9 mouse cellular contexts compared by ENCODE assay signal in genomic region chr1:65046401-65047109, GRCm38 (mm10). TPM values are rescaled to one million over a fixed set of nuclear protein-coding genes. Genes with fewer than 3 reads are reported as not detected.
DNase-seq lines count a peak whose midpoint lies in the region; ATAC-seq and TF ChIP-seq lines count a peak whose summit lies in the region.
"Had no signal": no experiment of that assay in that cellular context is flagged by ENCODE, and none has a peak within 500 bp of the region (broad histone marks: within the 10 kb centered on the region; RNA-seq: fewer than 3 reads in every experiment).

No protein-coding gene starts in this region.

- WGBS in forebrain, embryonic 13.5 days, result 40% methylated on average over 8 of the region's 8 CpGs
- 39% methylated on average over 8 of the region's 8 CpGs for WGBS in forebrain, embryonic 16.5 days
- 39% methylated on average over 8 of the region's 8 CpGs for WGBS in midbrain, embryonic 13.5 days
- 40% methylated on average over 8 of the region's 8 CpGs for WGBS in midbrain, embryonic 10.5 days

- H3K4me3 ChIP-seq in forebrain, embryonic 13.5 days, result no peak overlapping the region
- H3K4me3 ChIP-seq in forebrain, embryonic 16.5 days (replicated peaks; ENCODE audit: low read length), result no peak overlapping the region
- no peak overlapping the region for H3K4me3 ChIP-seq in midbrain, embryonic 13.5 days (replicated peaks)
- H3K4me3 ChIP-seq in midbrain, embryonic 10.5 days, result no peak overlapping the region

- TF ChIP-seq CTCF in brain, embryonic 14.5 days (IDR thresholded peaks at IDR 0.05; ENCODE audit: borderline replicate concordance, extremely low read depth, insufficient read depth, insufficient read length), result peak; percentile 60; the same call in 1 of the 2 replicates

- no peaks in the 10 kb centered on the region for H3K27me3 ChIP-seq in forebrain, embryonic 13.5 days
- no peaks in the 10 kb centered on the region for H3K27me3 ChIP-seq in forebrain, embryonic 16.5 days (replicated peaks; ENCODE audit: control insufficient read depth, insufficient read depth, low read length)
- no peaks in the 10 kb centered on the region for H3K27me3 ChIP-seq in midbrain, embryonic 13.5 days
- H3K27me3 ChIP-seq in midbrain, embryonic 10.5 days (ENCODE audit: low read depth, poor library complexity, severe bottlenecking), result no peaks in the 10 kb centered on the region

- H3K27ac ChIP-seq in forebrain, embryonic 13.5 days, result no peak overlapping the region
- no peak overlapping the region for H3K27ac ChIP-seq in forebrain, embryonic 16.5 days (ENCODE audit: low read length)
- no peak overlapping the region for H3K27ac ChIP-seq in midbrain, embryonic 13.5 days
- H3K27ac ChIP-seq in midbrain, embryonic 10.5 days (replicated peaks), result no peak overlapping the region

- no peak for TF ChIP-seq POLR2A in brain, embryonic 14.5 days (IDR thresholded peaks at IDR 0.05; ENCODE audit: borderline replicate concordance, extremely low read depth, insufficient read depth, insufficient read length, poor library complexity, severe bottlenecking)

- no peak overlapping the region for H3K9ac ChIP-seq in forebrain, embryonic 13.5 days
- H3K9ac ChIP-seq in forebrain, embryonic 16.5 days (replicated peaks; ENCODE audit: low read depth, low read length), result no peak overlapping the region
- no peak overlapping the region for H3K9ac ChIP-seq in midbrain, embryonic 13.5 days (replicated peaks)

- no peaks in the 10 kb centered on the region for H3K36me3 ChIP-seq in forebrain, embryonic 13.5 days (ENCODE audit: poor library complexity, severe bottlenecking)
- no peaks in the 10 kb centered on the region for H3K36me3 ChIP-seq in forebrain, embryonic 16.5 days (ENCODE audit: control insufficient read depth, insufficient read depth)
- no peaks in the 10 kb centered on the region for H3K36me3 ChIP-seq in midbrain, embryonic 13.5 days
- H3K36me3 ChIP-seq in midbrain, embryonic 10.5 days, result no peaks in the 10 kb centered on the region

- no peaks in the 10 kb centered on the region for H3K9me3 ChIP-seq in forebrain, embryonic 13.5 days (replicated peaks)
- H3K9me3 ChIP-seq in forebrain, embryonic 16.5 days (ENCODE audit: control insufficient read depth, low read length), result no peaks in the 10 kb centered on the region
- no peaks in the 10 kb centered on the region for H3K9me3 ChIP-seq in midbrain, embryonic 13.5 days
- no peaks in the 10 kb centered on the region for H3K9me3 ChIP-seq in midbrain, embryonic 10.5 days (replicated peaks)

- 0 out of 2 replicates have a peak overlapping the region, but pooled peaks have one; percentile 22 for H3K4me2 ChIP-seq in forebrain, embryonic 13.5 days
- H3K4me2 ChIP-seq in forebrain, embryonic 16.5 days (ENCODE audit: low read length), result no peak overlapping the region; the same call in 1 of the 2 replicates
- no peak overlapping the region for H3K4me2 ChIP-seq in midbrain, embryonic 13.5 days (replicated peaks)

- 0 out of 2 replicates have a peak, but pooled peaks have one; percentile 38 for ATAC-seq in forebrain, embryonic 13.5 days
- ATAC-seq in forebrain, embryonic 16.5 days, result no peak
- 0 out of 2 replicates have a peak, but pooled peaks have one; percentile 27 for ATAC-seq in midbrain, embryonic 13.5 days
- peak; percentile 73 for ATAC-seq in megakaryocyte progenitor cell, adult 5-6 weeks (replicated peaks; ENCODE audit: poor library complexity)

- DNase-seq in midbrain, embryonic 10.5 days (ENCODE audit: low spot score), result no peak
- peak; percentile 53 for DNase-seq in brain, embryonic 14.5 days (ENCODE audit: low read depth)
- peak; percentile 13 for DNase-seq in induced T-regulatory cell, adult 2 months (ENCODE audit: low read depth)
- DNase-seq in thymus, adult 18-20 months, result no peak

- 0 out of 2 replicates have a peak, but pooled peaks cover 7% of the 10 kb centered on the region for H3K4me1 ChIP-seq in forebrain, embryonic 13.5 days
- no peaks in the 10 kb centered on the region for H3K4me1 ChIP-seq in forebrain, embryonic 16.5 days (replicated peaks; ENCODE audit: control insufficient read depth, insufficient read depth, low read length)
- 0 out of 2 replicates have a peak, but pooled peaks cover 3% of the 10 kb centered on the region for H3K4me1 ChIP-seq in midbrain, embryonic 13.5 days (replicated peaks)
- peaks cover 8% of the 10 kb centered on the region for H3K4me1 ChIP-seq in midbrain, embryonic 10.5 days

RNA-seq across cellular contexts. Expression of gene Cryge, which starts 4.4 kb away (rescaled TPM):
- polyA plus RNA-seq in forebrain, embryonic 13.5 days (2015; fragmentation: Nextera tagmentation; extraction: Ambion mirVana), result 0.38 TPM in 1 of 2 replicates, not detected in the other
- polyA plus RNA-seq in forebrain, embryonic 16.5 days (2015; fragmentation: Nextera tagmentation; extraction: Ambion mirVana), result not detected in 2 replicates
- polyA plus RNA-seq in midbrain, embryonic 13.5 days (2015; fragmentation: Nextera tagmentation; extraction: Ambion mirVana), result not detected in 2 replicates
- 0.46 and 1.2 TPM in 2 replicates for polyA plus RNA-seq in midbrain, embryonic 10.5 days (2016; fragmentation: Nextera tagmentation; extraction: Ambion mirVana)
- polyA plus RNA-seq in brain, embryonic 14.5 days (2012; rRNA removed), result not detected in 2 replicates
- not detected in 2 replicates for total RNA-seq in megakaryocyte progenitor cell, adult 5-6 weeks (2015)
- not detected in 2 replicates for total RNA-seq in megakaryocyte progenitor cell, adult 5-6 weeks (2017)
- total RNA-seq: layer of hippocampus, adult 8-10 months had no signal

RNA-seq across cellular contexts. Expression of gene Akr1cl, which starts 14.0 kb away (rescaled TPM):
- 0.10 TPM in 1 of 2 replicates, not detected in the other for polyA plus RNA-seq in forebrain, embryonic 13.5 days (2015; fragmentation: Nextera tagmentation; extraction: Ambion mirVana)
- polyA plus RNA-seq in forebrain, embryonic 16.5 days (2015; fragmentation: Nextera tagmentation; extraction: Ambion mirVana), result not detected in 2 replicates
- 0.12 and 0.36 TPM in 2 replicates for polyA plus RNA-seq in midbrain, embryonic 13.5 days (2015; fragmentation: Nextera tagmentation; extraction: Ambion mirVana)
- 0.15 and 0.42 TPM in 2 replicates for polyA plus RNA-seq in midbrain, embryonic 10.5 days (2016; fragmentation: Nextera tagmentation; extraction: Ambion mirVana)
- 0.05 TPM in 2 replicates for polyA plus RNA-seq in brain, embryonic 14.5 days (2012; rRNA removed)
- not detected in 2 replicates for total RNA-seq in megakaryocyte progenitor cell, adult 5-6 weeks (2015)
- total RNA-seq in megakaryocyte progenitor cell, adult 5-6 weeks (2017), result not detected in 2 replicates

RNA-seq across cellular contexts. Expression of gene Crygd, which starts 16.7 kb away (rescaled TPM):
- not detected in 2 replicates for polyA plus RNA-seq in forebrain, embryonic 13.5 days (2015; fragmentation: Nextera tagmentation; extraction: Ambion mirVana)
- not detected in 2 replicates for polyA plus RNA-seq in forebrain, embryonic 16.5 days (2015; fragmentation: Nextera tagmentation; extraction: Ambion mirVana)
- not detected in 2 replicates for polyA plus RNA-seq in midbrain, embryonic 13.5 days (2015; fragmentation: Nextera tagmentation; extraction: Ambion mirVana)
- polyA plus RNA-seq in midbrain, embryonic 10.5 days (2016; fragmentation: Nextera tagmentation; extraction: Ambion mirVana), result not detected in 2 replicates
- polyA plus RNA-seq in brain, embryonic 14.5 days (2012; rRNA removed), result not detected in 2 replicates
- not detected in 2 replicates for total RNA-seq in megakaryocyte progenitor cell, adult 5-6 weeks (2015)
- not detected in 2 replicates for total RNA-seq in megakaryocyte progenitor cell, adult 5-6 weeks (2017)
- total RNA-seq: layer of hippocampus, adult 8-10 months had no signal

RNA-seq across cellular contexts. Expression of gene Crygc, which starts 26.9 kb away (rescaled TPM):
- polyA plus RNA-seq in forebrain, embryonic 13.5 days (2015; fragmentation: Nextera tagmentation; extraction: Ambion mirVana), result not detected in 2 replicates
- not detected in 2 replicates for polyA plus RNA-seq in forebrain, embryonic 16.5 days (2015; fragmentation: Nextera tagmentation; extraction: Ambion mirVana)
- polyA plus RNA-seq in midbrain, embryonic 13.5 days (2015; fragmentation: Nextera tagmentation; extraction: Ambion mirVana), result not detected in 2 replicates
- polyA plus RNA-seq in midbrain, embryonic 10.5 days (2016; fragmentation: Nextera tagmentation; extraction: Ambion mirVana), result 0.24 TPM in 1 of 2 replicates, not detected in the other
- polyA plus RNA-seq in brain, embryonic 14.5 days (2012; rRNA removed), result 0.29 TPM in 1 of 2 replicates, not detected in the other
- total RNA-seq in megakaryocyte progenitor cell, adult 5-6 weeks (2015), result not detected in 2 replicates
- total RNA-seq in megakaryocyte progenitor cell, adult 5-6 weeks (2017), result not detected in 2 replicates
- total RNA-seq: layer of hippocampus, adult 8-10 months had no signal

RNA-seq across cellular contexts. Expression of gene Crygb, which starts 35.5 kb away (rescaled TPM):
- not detected in 2 replicates for polyA plus RNA-seq in forebrain, embryonic 13.5 days (2015; fragmentation: Nextera tagmentation; extraction: Ambion mirVana)
- not detected in 2 replicates for polyA plus RNA-seq in forebrain, embryonic 16.5 days (2015; fragmentation: Nextera tagmentation; extraction: Ambion mirVana)
- polyA plus RNA-seq in midbrain, embryonic 13.5 days (2015; fragmentation: Nextera tagmentation; extraction: Ambion mirVana), result 0.30 TPM in 1 of 2 replicates, not detected in the other
- not detected in 2 replicates for polyA plus RNA-seq in midbrain, embryonic 10.5 days (2016; fragmentation: Nextera tagmentation; extraction: Ambion mirVana)
- polyA plus RNA-seq in brain, embryonic 14.5 days (2012; rRNA removed), result not detected in 2 replicates
- not detected in 2 replicates for total RNA-seq in megakaryocyte progenitor cell, adult 5-6 weeks (2015)
- total RNA-seq in megakaryocyte progenitor cell, adult 5-6 weeks (2017), result not detected in 2 replicates
- total RNA-seq: layer of hippocampus, adult 8-10 months had no signal

Comparison
In these comparisons a context has a peak if more than half of its experiments do, and no peak if none do; other contexts are left out.
1. DNase-seq: peak in brain, embryonic 14.5 days (single experiment) and induced T-regulatory cell, adult 2 months (single experiment); none in midbrain, embryonic 10.5 days (single experiment) and thymus, adult 18-20 months (0 of 2).